Mouse (Mus musculus): ENCODE results near the gene Dgcr6.

GRCm38 (mm10) chr16:18027371-18027770, 25.3 kb upstream of the Dgcr6 start:
- TF ChIP-seq CTCF (IDR thresholded peaks at IDR 0.05): no peak
- TF ChIP-seq EP300 (IDR thresholded peaks at IDR 0.05): no peak
